Mouse (Mus musculus) right cerebral cortex, postnatal 25 days (tissue): ENCODE results near the gene Gm20517.
"Not testable (repeated sequence)": the region's sequence is repeated elsewhere in the genome, so short reads cannot be mapped to it uniquely, and the experiment has no call there.

Experiments
- DNase-seq: peaks from one replicate; pipeline ENCODE4 v3.0.0; 2022

Gm20517 gene

GRCm38 (mm10) chr17:47628851-47629676, 17.7 kb downstream of the Gm20517 start:
- DNase-seq = peak; percentile 93

- peak; percentile 44 for DNase-seq
Measured at GRCm38 (mm10) chr17:47629717-47630677, 18.6 kb downstream of the Gm20517 start.

- no peak for DNase-seq
Measured at GRCm38 (mm10) chr17:47630678-47631065, 19.3 kb downstream of the Gm20517 start, which contains the start of gene Usp49. TSS of gene Usp49 (plus strand) at chr17:47630690.

GRCm38 (mm10) chr17:47632181-47632840, 20.9 kb downstream of the Gm20517 start:
- DNase-seq = no peak

- no peak for DNase-seq
Measured at GRCm38 (mm10) chr17:47633999-47634770, 22.8 kb downstream of the Gm20517 start.

GRCm38 (mm10) chr17:47642992-47643391, 31.6 kb downstream of the Gm20517 start:
- DNase-seq = no peak

- peak; percentile 11 for DNase-seq
Measured at GRCm38 (mm10) chr17:47646683-47647082, 35.3 kb downstream of the Gm20517 start.

- DNase-seq = no peak
Measured at GRCm38 (mm10) chr17:47648966-47649365, 37.6 kb downstream of the Gm20517 start.

- DNase-seq = no peak
Measured at GRCm38 (mm10) chr17:47651953-47652352, 40.6 kb downstream of the Gm20517 start.

- DNase-seq = not testable (repeated sequence)
Measured at GRCm38 (mm10) chr17:47654346-47654745, 43.0 kb downstream of the Gm20517 start.

- no peak for DNase-seq
Measured at GRCm38 (mm10) chr17:47655697-47656096, 44.3 kb downstream of the Gm20517 start.

- no peak for DNase-seq
Measured at GRCm38 (mm10) chr17:47657901-47658300, 46.5 kb downstream of the Gm20517 start.

GRCm38 (mm10) chr17:47658741-47659243, 47.4 kb downstream of the Gm20517 start:
- no peak for DNase-seq

- no peak for DNase-seq
Measured at GRCm38 (mm10) chr17:47663009-47663713, 51.8 kb downstream of the Gm20517 start.

- no peak for DNase-seq
Measured at GRCm38 (mm10) chr17:47664474-47664873, 53.1 kb downstream of the Gm20517 start.

- DNase-seq = no peak
Measured at GRCm38 (mm10) chr17:47669166-47669565, 57.8 kb downstream of the Gm20517 start.

- DNase-seq = no peak
Measured at GRCm38 (mm10) chr17:47671988-47672310, 60.6 kb downstream of the Gm20517 start.

GRCm38 (mm10) chr17:47672311-47673111, 61.1 kb downstream of the Gm20517 start:
- peak; percentile 58 for DNase-seq

- DNase-seq = peak; percentile 62
Measured at GRCm38 (mm10) chr17:47676581-47676980, 65.2 kb downstream of the Gm20517 start.

GRCm38 (mm10) chr17:47678238-47678637, 66.8 kb downstream of the Gm20517 start:
- no peak for DNase-seq

GRCm38 (mm10) chr17:47678702-47679101, 67.3 kb downstream of the Gm20517 start:
- DNase-seq = no peak
